Mouse (Mus musculus): ENCODE results near the gene Ilf2. TPM values are rescaled to one million over a fixed set of nuclear protein-coding genes. Genes with fewer than 3 reads are reported as not detected.

Ilf2 gene
- total and polyA plus RNA-seq, 2 experiments from 2014 or later, result 136 to 182 TPM

- DNase-seq (ENCODE audit: low spot score) (no peak), ATAC-seq (ENCODE audit: low FRiP score) (no peak)
- H3K9me3 ChIP-seq (ENCODE audit: low read length), result no peaks in the 10 kb centered on the region
- no peak overlapping the region for H3K4me2 ChIP-seq (ENCODE audit: low read depth, low read length, poor library complexity, severe bottlenecking)
- H3K27me3 ChIP-seq (ENCODE audit: insufficient read depth, low read length), result no peaks in the 10 kb centered on the region
- H3K36me3 ChIP-seq (ENCODE audit: insufficient read depth, low read length), result peaks cover 29% of the 10 kb centered on the region
- TF ChIP-seq CTCF (IDR thresholded peaks at IDR 0.05), result no peak
- H3K4me1 ChIP-seq (ENCODE audit: insufficient read depth, low read length), result no peaks in the 10 kb centered on the region
- no peak overlapping the region for H3K4me3 ChIP-seq (ENCODE audit: low read depth, low read length)
- H3K9ac ChIP-seq (replicated peaks; ENCODE audit: low read length, poor library complexity, severe bottlenecking), result no peak overlapping the region
- no peak overlapping the region for H3K27ac ChIP-seq (ENCODE audit: low read depth, low read length)
- WGBS, result 61% methylated on average over 4 of the region's 4 CpGs
Observed at GRCm38 (mm10) chr3:90493831-90494540, 18.1 kb downstream of the Ilf2 start.

GRCm38 (mm10) chr3:90495850-90496525, 20.1 kb downstream of the Ilf2 start:
- Histone ChIP-seq H3K36me3 (ENCODE audit: insufficient read depth, low read length) (peaks cover 33% of the 10 kb centered on the region), H3K27me3 (ENCODE audit: insufficient read depth, low read length) (no peaks in the 10 kb centered on the region), H3K4me3 (ENCODE audit: low read depth, low read length) (no peak overlapping the region), H3K4me2 (ENCODE audit: low read depth, low read length, poor library complexity, severe bottlenecking) (no peak overlapping the region), H3K4me1 (ENCODE audit: insufficient read depth, low read length) (no peaks in the 10 kb centered on the region), H3K9ac (replicated peaks; ENCODE audit: low read length, poor library complexity, severe bottlenecking) (no peak overlapping the region), H3K27ac (ENCODE audit: low read depth, low read length) (no peak overlapping the region), H3K9me3 (ENCODE audit: low read length) (no peaks in the 10 kb centered on the region)
- ATAC-seq (ENCODE audit: low FRiP score) (no peak), DNase-seq (ENCODE audit: low spot score) (no peak)
- 92% methylated on average over 7 of the region's 7 CpGs for WGBS
- no peak for TF ChIP-seq CTCF (IDR thresholded peaks at IDR 0.05)

GRCm38 (mm10) chr3:90497597-90497996, 21.7 kb downstream of the Ilf2 start:
- ATAC-seq (ENCODE audit: low FRiP score) (no peak), DNase-seq (ENCODE audit: low spot score) (no peak)
- H3K27ac ChIP-seq (ENCODE audit: low read depth, low read length), result no peak overlapping the region
- no peak overlapping the region for H3K4me2 ChIP-seq (ENCODE audit: low read depth, low read length, poor library complexity, severe bottlenecking)
- H3K27me3 ChIP-seq (ENCODE audit: insufficient read depth, low read length), result no peaks in the 10 kb centered on the region
- no peak for TF ChIP-seq CTCF (IDR thresholded peaks at IDR 0.05)
- H3K4me1 ChIP-seq (ENCODE audit: insufficient read depth, low read length), result no peaks in the 10 kb centered on the region
- no peaks in the 10 kb centered on the region for H3K9me3 ChIP-seq (ENCODE audit: low read length)
- no peak overlapping the region for H3K9ac ChIP-seq (replicated peaks; ENCODE audit: low read length, poor library complexity, severe bottlenecking)
- H3K4me3 ChIP-seq (ENCODE audit: low read depth, low read length), result no peak overlapping the region
- H3K36me3 ChIP-seq (ENCODE audit: insufficient read depth, low read length), result peaks cover 40% of the 10 kb centered on the region

- Histone ChIP-seq H3K27ac (ENCODE audit: low read depth, low read length) (no peak overlapping the region), H3K9me3 (ENCODE audit: low read length) (no peaks in the 10 kb centered on the region), H3K4me2 (ENCODE audit: low read depth, low read length, poor library complexity, severe bottlenecking) (no peak overlapping the region), H3K36me3 (ENCODE audit: insufficient read depth, low read length) (peaks cover 31% of the 10 kb centered on the region; the same call in 1 of the 2 replicates), H3K9ac (replicated peaks; ENCODE audit: low read length, poor library complexity, severe bottlenecking) (no peak overlapping the region), H3K4me3 (ENCODE audit: low read depth, low read length) (no peak overlapping the region), H3K27me3 (ENCODE audit: insufficient read depth, low read length) (no peaks in the 10 kb centered on the region), H3K4me1 (ENCODE audit: insufficient read depth, low read length) (peaks cover 7% of the 10 kb centered on the region; the same call in 1 of the 2 replicates)
- no peak for DNase-seq (ENCODE audit: low spot score)
- 71% methylated on average over 4 of the region's 4 CpGs for WGBS
- no peak for TF ChIP-seq CTCF (IDR thresholded peaks at IDR 0.05)
- no peak for ATAC-seq (ENCODE audit: low FRiP score)
Observed at GRCm38 (mm10) chr3:90503444-90503843, 27.5 kb downstream of the Ilf2 start.

GRCm38 (mm10) chr3:90505216-90505615, 29.3 kb downstream of the Ilf2 start:
- Histone ChIP-seq H3K36me3 (ENCODE audit: insufficient read depth, low read length) (peaks cover 23% of the 10 kb centered on the region; the same call in 1 of the 2 replicates), H3K4me2 (ENCODE audit: low read depth, low read length, poor library complexity, severe bottlenecking) (no peak overlapping the region), H3K27me3 (ENCODE audit: insufficient read depth, low read length) (no peaks in the 10 kb centered on the region), H3K4me1 (ENCODE audit: insufficient read depth, low read length) (peaks cover 10% of the 10 kb centered on the region; the same call in 1 of the 2 replicates), H3K9me3 (ENCODE audit: low read length) (no peaks in the 10 kb centered on the region), H3K9ac (replicated peaks; ENCODE audit: low read length, poor library complexity, severe bottlenecking) (no peak overlapping the region), H3K4me3 (ENCODE audit: low read depth, low read length) (no peak overlapping the region), H3K27ac (ENCODE audit: low read depth, low read length) (no peak overlapping the region)
- TF ChIP-seq CTCF (IDR thresholded peaks at IDR 0.05), result no peak
- WGBS, result 92% methylated on average over 5 of the region's 5 CpGs
- DNase-seq (ENCODE audit: low spot score) (no peak), ATAC-seq (ENCODE audit: low FRiP score) (no peak)

- no peak overlapping the region for H3K9ac ChIP-seq (replicated peaks; ENCODE audit: low read length, poor library complexity, severe bottlenecking)
- no peak overlapping the region for H3K4me2 ChIP-seq (ENCODE audit: low read depth, low read length, poor library complexity, severe bottlenecking)
- DNase-seq (ENCODE audit: low spot score) (no peak), ATAC-seq (ENCODE audit: low FRiP score) (no peak)
- H3K27me3 ChIP-seq (ENCODE audit: insufficient read depth, low read length), result no peaks in the 10 kb centered on the region
- WGBS, result 97% methylated on average over 3 of the region's 3 CpGs
- H3K4me1 ChIP-seq (ENCODE audit: insufficient read depth, low read length), result peaks cover 10% of the 10 kb centered on the region; the same call in 1 of the 2 replicates
- H3K9me3 ChIP-seq (ENCODE audit: low read length), result no peaks in the 10 kb centered on the region
- H3K4me3 ChIP-seq (ENCODE audit: low read depth, low read length), result no peak overlapping the region
- no peak overlapping the region for H3K27ac ChIP-seq (ENCODE audit: low read depth, low read length)
- H3K36me3 ChIP-seq (ENCODE audit: insufficient read depth, low read length), result peaks cover 20% of the 10 kb centered on the region; the same call in 1 of the 2 replicates
- no peak for TF ChIP-seq CTCF (IDR thresholded peaks at IDR 0.05)
Observed at GRCm38 (mm10) chr3:90506362-90506761, 30.4 kb downstream of the Ilf2 start.

Data from midbrain, postnatal 0 days (tissue).